Mouse (Mus musculus) cerebellum, postnatal 10 days (tissue): ENCODE data around the gene Crygs.
"Not testable (repeated sequence)": the region's sequence is repeated elsewhere in the genome, so short reads cannot be mapped to it uniquely, and the experiment has no call there.

Experiments
- DNase-seq, 2 experiments: peaks; one replicate each; pipeline ENCODE4 v3.0.0; 2021; ENCODE audit warnings: mixed read lengths in 2 of 2

Crygs gene

GRCm38 (mm10) chr16:22782686-22783085, 28.7 kb downstream of the Crygs start:
- no peak for DNase-seq

GRCm38 (mm10) chr16:22779228-22779835, 32.0 kb downstream of the Crygs start:
- peak; percentile 42 to 57 for DNase-seq

- DNase-seq, result not testable (repeated sequence)
Measured at GRCm38 (mm10) chr16:22778296-22778695, 33.1 kb downstream of the Crygs start.

- no peak for DNase-seq
Measured at GRCm38 (mm10) chr16:22775471-22775985, 35.8 kb downstream of the Crygs start.

- DNase-seq, result no peak
Measured at GRCm38 (mm10) chr16:22768661-22769060, 42.7 kb downstream of the Crygs start.

GRCm38 (mm10) chr16:22767405-22767804, 44.0 kb downstream of the Crygs start:
- peak in 1 of 2 experiments; percentile 12 for DNase-seq

- DNase-seq, result peak in 1 of 2 experiments; percentile 23
Measured at GRCm38 (mm10) chr16:22766738-22767211, 44.6 kb downstream of the Crygs start.

GRCm38 (mm10) chr16:22765531-22765930, 45.8 kb downstream of the Crygs start:
- DNase-seq, result no peak
